Mouse (Mus musculus) adrenal gland, postnatal 14 days (tissue): ENCODE measurements around the gene Dnajc5. TPM values are rescaled to one million over a fixed set of nuclear protein-coding genes. Genes with fewer than 3 reads are reported as not detected.

Experiments used
- microRNA-seq, 2 experiments: library from miRNA; unstranded; fragments of <30 nt; microRNA quantifications; one replicate each; pipeline ENCODE4 v1.2.0; 2021
- total RNA-seq: library from RNA; stranded (reverse); gene quantifications from 2 replicates; pipeline ENCODE4 v1.2.3, GENCODE M21; 2021

Dnajc5 gene
- total RNA-seq, 1 experiment from 2014 or later = 77.3 TPM

Small RNA genes lying within 50 kb of the gene (microRNA-seq; reads per million reads assigned to microRNA genes)
- gene Mir7006 = 0 reads per million in 2 experiments

Other genes with a start within 250 kb of the Dnajc5 start
- gene Gmeb2, start 232.4 kb upstream of the Dnajc5 start, total RNA-seq = 16.4 and 17.9 TPM in 2 replicates
- 10.6 and 19.4 TPM in 2 replicates for gene Stmn3, start 206.0 kb upstream of the Dnajc5 start, total RNA-seq
- 37.6 and 38.6 TPM in 2 replicates for gene Rtel1, start 200.7 kb upstream of the Dnajc5 start, total RNA-seq
- 35.3 and 37.9 TPM in 2 replicates for gene Zgpat, start 155.6 kb upstream of the Dnajc5 start, total RNA-seq
- gene Arfrp1, start 155.1 kb upstream of the Dnajc5 start, total RNA-seq = 36.4 and 49.3 TPM in 2 replicates
- gene Lime1, start 140.4 kb upstream of the Dnajc5 start, total RNA-seq = 15.5 and 24.2 TPM in 2 replicates
- 17.8 and 20.0 TPM in 2 replicates for gene Zbtb46, start 61.1 kb upstream of the Dnajc5 start, total RNA-seq
- gene Abhd16b, start 27.3 kb upstream of the Dnajc5 start, total RNA-seq = not detected in 2 replicates
- gene Tpd52l2, start 23.3 kb upstream of the Dnajc5 start, total RNA-seq = 109 and 114 TPM in 2 replicates
- gene Uckl1, start 64.4 kb downstream of the Dnajc5 start, total RNA-seq = 68.8 and 77.5 TPM in 2 replicates
- 59.4 and 60.0 TPM in 2 replicates for gene Prpf6, start 71.4 kb downstream of the Dnajc5 start, total RNA-seq
- gene Zfp512b, start 72.3 kb downstream of the Dnajc5 start, total RNA-seq = 57.3 and 67.7 TPM in 2 replicates
- 8.5 and 11.8 TPM in 2 replicates for gene Samd10, start 78.7 kb downstream of the Dnajc5 start, total RNA-seq
- gene Gm29797, start 136.5 kb downstream of the Dnajc5 start, total RNA-seq = not detected in 2 replicates
- 60.4 and 64.6 TPM in 2 replicates for gene Sox18, start 151.2 kb downstream of the Dnajc5 start, total RNA-seq
- gene Tcea2, start 159.8 kb downstream of the Dnajc5 start, total RNA-seq = 5.2 and 9.8 TPM in 2 replicates
- 22.4 and 32.1 TPM in 2 replicates for gene Rgs19, start 173.5 kb downstream of the Dnajc5 start, total RNA-seq
- gene Lkaaear1, start 178.0 kb downstream of the Dnajc5 start, total RNA-seq = not detected in 2 replicates
- gene Oprl1, start 194.5 kb downstream of the Dnajc5 start, total RNA-seq = 1.5 and 2.7 TPM in 2 replicates
- 4.1 and 5.2 TPM in 2 replicates for gene Myt1, start 242.8 kb downstream of the Dnajc5 start, total RNA-seq